Mouse (Mus musculus) kidney, postnatal 0 days (tissue): ENCODE data around the gene Jund. TPM values are rescaled to one million over a fixed set of nuclear protein-coding genes. Genes with fewer than 3 reads are reported as not detected.

ENCODE experiments used
- ATAC-seq: fragments of 200-750 bp; cut with Nextera tagmentation; replicated peaks from 2 replicates; pipeline ENCODE4 v1.8.0; 2017; ENCODE audit warnings: low read depth, moderate number of reproducible peaks, moderate TSS enrichment, moderate library complexity; ENCODE audit not compliant: low FRiP score
- DNase-seq: peaks from one replicate; pipeline ENCODE4 v3.0.0-alpha.2; 2016; ENCODE audit warnings: low spot score
- H3K27ac ChIP-seq: fragments of 300-500 bp; sonication (generic); 2 replicates; pipeline ENCODE4 v1.5.1; 2014; ENCODE audit warnings: mild to moderate bottlenecking
- H3K27me3 ChIP-seq: fragments of 300-500 bp; sonication (generic); 2 replicates; pipeline ENCODE4 v1.6.1; 2014; ENCODE audit warnings: low read length, mixed read lengths; ENCODE audit not compliant: insufficient read depth
- H3K36me3 ChIP-seq: fragments of 300-500 bp; sonication (generic); 2 replicates; pipeline ENCODE4 v1.6.1; 2014; ENCODE audit warnings: low read length, mixed read lengths; ENCODE audit not compliant: insufficient read depth
- H3K4me1 ChIP-seq: fragments of 300-500 bp; sonication (generic); replicated peaks from 2 replicates; pipeline ENCODE4 v1.6.1; 2014; ENCODE audit warnings: antibody characterized with exemption, low read length, mixed read lengths; ENCODE audit not compliant: insufficient read depth
- H3K4me2 ChIP-seq: fragments of 300-500 bp; sonication (generic); 2 replicates; pipeline ENCODE4 v1.6.1; 2014; ENCODE audit warnings: mild to moderate bottlenecking, low read length, moderate library complexity, mixed read lengths
- H3K4me3 ChIP-seq: fragments of 300-500 bp; sonication (generic); replicated peaks from 2 replicates; pipeline ENCODE4 v1.5.1; 2014; ENCODE audit warnings: low read depth, low read length
- H3K9ac ChIP-seq: fragments of 300-500 bp; sonication (generic); 2 replicates; pipeline ENCODE4 v1.6.1; 2014; ENCODE audit warnings: low read depth, low read length
- H3K9me3 ChIP-seq: fragments of 300-500 bp; sonication (generic); replicated peaks from 2 replicates; pipeline ENCODE4 v1.6.1; 2016; ENCODE audit warnings: low read length, inconsistent platforms, mixed read lengths
- CTCF ChIP-seq: IDR thresholded peaks from 2 replicates; pipeline ENCODE4 v1.5.1; 2016; ENCODE audit warnings: antibody characterized with exemption, low read depth, mild to moderate bottlenecking, moderate library complexity
- WGBS: fragments of 180-500 bp; shearing (Covaris S2); extraction: QIAGEN DNeasy Blood & Tissue Kit; methylation state at CpG from one replicate; pipeline ENCODE4 v1.1.7; 2014; 5-methylcytosine and 5-hydroxymethylcytosine counted together
- polyA plus RNA-seq: library from polyadenylated mRNA; unstranded; fragments of >200 nt; fragmentation: Nextera tagmentation; extraction: Ambion mirVana; gene quantifications from 2 replicates; pipeline ENCODE4 v1.2.1, GENCODE M21; 2015

The Jund gene
- polyA plus RNA-seq, 1 experiment from 2014 or later: 98.1 TPM

DNA sequence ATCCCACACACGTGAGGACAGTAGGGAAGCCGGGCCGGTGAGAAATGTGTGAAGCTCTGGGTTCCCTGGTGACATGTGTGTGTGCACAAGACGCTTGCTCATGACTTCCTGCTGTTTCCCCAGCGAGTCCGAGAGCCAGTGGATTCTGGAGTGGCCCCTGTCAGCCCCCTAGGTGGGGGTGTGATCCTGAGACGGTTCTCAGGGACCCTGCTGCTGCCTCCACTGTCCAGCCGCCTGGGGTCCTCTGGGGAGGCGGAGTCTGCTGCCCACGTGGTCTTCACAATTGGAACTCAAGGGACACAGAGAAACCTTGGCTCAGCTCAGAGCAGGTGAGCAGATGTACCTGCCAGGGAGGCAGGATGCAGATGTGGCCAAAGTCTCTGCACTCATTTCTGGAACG is 28.0 kb downstream of the Jund start:
- Histone ChIP-seq H3K27me3 (peaks cover 3% of the 10 kb centered on the region; the same call in 1 of the 2 replicates), H3K4me3 (no peak overlapping the region), H3K27ac (no peak overlapping the region), H3K9ac (no peak overlapping the region), H3K4me1 (peaks cover 6% of the 10 kb centered on the region; the same call in 1 of the 2 replicates), H3K9me3 (no peaks in the 10 kb centered on the region), H3K36me3 (no peaks in the 10 kb centered on the region), H3K4me2 (no peak overlapping the region)
- ATAC-seq (no peak), DNase-seq (no peak)
- 38% methylated on average over 11 of the region's 11 CpGs for WGBS
- no peak for TF ChIP-seq CTCF

DNA sequence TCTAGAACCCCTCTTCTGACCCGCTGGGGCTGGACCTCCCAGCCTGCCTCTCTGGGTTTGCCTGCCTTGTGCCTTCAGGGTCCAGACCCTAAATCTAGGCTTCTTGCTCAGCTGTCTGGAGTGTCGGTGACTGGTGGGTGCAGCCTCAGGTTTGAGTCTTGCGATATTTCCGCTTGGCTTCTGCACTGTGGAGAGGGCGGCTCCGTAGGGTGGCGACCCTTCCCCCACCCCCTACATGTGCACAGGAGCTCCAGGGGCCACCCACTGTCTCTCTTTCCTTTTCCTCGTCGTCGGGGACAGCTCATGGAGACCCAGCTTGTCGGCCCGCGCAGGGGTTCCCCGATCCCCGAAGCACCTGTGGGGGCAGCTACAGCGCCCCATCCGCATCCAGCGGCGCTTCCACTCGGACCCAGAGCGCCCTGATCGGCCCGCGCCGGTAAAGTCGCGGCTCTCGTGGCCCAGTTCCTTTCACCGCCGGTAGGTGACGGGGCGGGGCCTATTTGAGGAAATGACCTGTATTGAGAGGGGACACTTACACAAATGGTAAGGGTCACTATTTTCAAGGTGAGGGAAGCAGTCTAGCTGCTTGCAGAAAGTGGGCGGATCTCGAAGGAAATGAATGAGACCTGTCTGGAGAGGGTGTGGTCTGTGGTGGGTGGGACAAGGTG is 31.2 kb downstream of the Jund start:
- Histone ChIP-seq H3K4me1 (peaks cover 6% of the 10 kb centered on the region; the same call in 1 of the 2 replicates), H3K9ac (peak overlapping the region; percentile 49; the same call in 1 of the 2 replicates), H3K9me3 (no peaks in the 10 kb centered on the region), H3K4me3 (peak overlapping the region; percentile 31), H3K27me3 (peaks cover 3% of the 10 kb centered on the region; the same call in 1 of the 2 replicates), H3K36me3 (no peaks in the 10 kb centered on the region), H3K27ac (no peak overlapping the region), H3K4me2 (peak overlapping the region; percentile 53)
- TF ChIP-seq CTCF: peak; percentile 52
- DNase-seq (peak; percentile 17), ATAC-seq (peak; percentile 50; the same call in 1 of the 2 replicates)
- WGBS: 4% methylated on average over 34 of the region's 34 CpGs

DNA sequence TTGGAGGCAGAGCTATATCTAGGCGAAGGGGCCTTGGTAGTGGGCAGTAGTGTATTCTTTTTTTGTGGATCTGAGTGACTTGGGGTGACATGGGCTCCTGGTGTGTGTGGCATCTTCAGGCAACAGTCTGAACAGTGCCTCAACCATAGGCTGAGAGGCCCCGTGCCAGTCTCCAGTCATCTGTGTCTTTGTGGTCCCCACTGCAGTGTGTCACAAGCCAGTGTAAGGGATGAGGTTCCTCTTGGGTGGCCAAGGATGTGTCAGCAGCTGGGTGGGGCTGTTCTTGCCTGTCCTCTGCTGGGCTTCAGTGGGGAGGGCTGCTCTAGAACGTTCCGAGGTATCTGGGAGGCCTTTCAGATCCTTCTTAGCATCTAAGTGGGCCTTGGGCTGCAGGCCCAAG is 32.2 kb downstream of the Jund start:
- TF ChIP-seq CTCF: no peak

DNA sequence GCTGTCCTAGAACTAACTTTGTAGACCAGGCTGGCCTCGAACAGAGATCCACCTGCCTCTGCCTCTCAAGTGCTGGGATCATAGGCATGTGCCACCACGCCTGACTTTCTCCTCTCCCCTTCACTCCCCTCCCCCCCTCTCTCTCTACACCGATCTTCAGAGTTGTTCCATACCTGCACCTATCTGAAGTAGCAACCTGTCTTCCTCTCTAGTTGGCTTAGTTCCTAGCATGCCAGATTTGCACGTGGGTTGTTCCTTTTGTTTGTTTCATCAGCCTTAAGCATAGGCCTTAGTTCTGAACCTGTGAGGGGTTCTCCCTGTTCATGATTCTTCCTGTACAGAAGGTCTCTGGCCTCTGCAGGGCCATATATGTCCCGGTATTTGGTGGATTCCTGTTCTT is 39.0 kb downstream of the Jund start:
- DNase-seq: no peak
- ATAC-seq: no peak
- H3K4me3 ChIP-seq: no peak overlapping the region
- no peaks in the 10 kb centered on the region for H3K36me3 ChIP-seq
- WGBS: 68% methylated on average over 5 of the region's 5 CpGs
- H3K4me1 ChIP-seq: 0 out of 2 replicates have a peak, but pooled peaks cover 1% of the 10 kb centered on the region
- H3K4me2 ChIP-seq: no peak overlapping the region
- TF ChIP-seq CTCF: no peak
- H3K9me3 ChIP-seq: no peaks in the 10 kb centered on the region
- H3K27me3 ChIP-seq: 0 out of 2 replicates have a peak, but pooled peaks cover 3% of the 10 kb centered on the region
- no peak overlapping the region for H3K27ac ChIP-seq
- no peak overlapping the region for H3K9ac ChIP-seq

More for the DNA sequence above, 32.2 kb downstream of the Jund start:
- no peaks in the 10 kb centered on the region for H3K9me3 ChIP-seq
- H3K4me2 ChIP-seq: no peak overlapping the region
- no peak overlapping the region for H3K27ac ChIP-seq
- peaks cover 3% of the 10 kb centered on the region; the same call in 1 of the 2 replicates for H3K27me3 ChIP-seq
- no peaks in the 10 kb centered on the region for H3K36me3 ChIP-seq
- DNase-seq (no peak), ATAC-seq (no peak)
- 68% methylated on average over 4 of the region's 4 CpGs for WGBS
- H3K4me3 ChIP-seq: no peak overlapping the region
- H3K9ac ChIP-seq: no peak overlapping the region
- H3K4me1 ChIP-seq: peaks cover 6% of the 10 kb centered on the region; the same call in 1 of the 2 replicates

DNA sequence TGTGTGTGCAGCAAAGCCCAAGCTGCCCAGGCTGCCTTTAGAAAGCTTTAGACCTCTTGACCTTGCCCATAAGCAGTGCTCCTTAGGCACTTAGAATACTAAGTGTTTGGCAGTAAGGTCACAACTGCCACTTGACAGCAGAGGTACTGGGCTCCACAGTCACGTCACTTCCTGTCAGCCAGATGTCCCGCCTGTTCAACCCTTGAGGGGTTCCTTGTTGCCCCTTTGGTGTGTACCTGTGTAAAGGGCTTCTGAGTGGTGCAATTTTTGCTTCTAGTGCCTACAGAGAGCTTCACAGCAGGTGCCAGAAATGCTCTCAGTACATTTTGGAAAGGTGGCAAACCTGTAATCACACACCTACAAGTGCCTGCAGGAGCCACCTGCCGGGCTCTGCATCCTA is 39.5 kb downstream of the Jund start:
- no peak overlapping the region for H3K4me2 ChIP-seq
- ATAC-seq (no peak), DNase-seq (no peak)
- H3K9ac ChIP-seq: no peak overlapping the region
- no peaks in the 10 kb centered on the region for H3K36me3 ChIP-seq
- TF ChIP-seq CTCF: no peak
- 0 out of 2 replicates have a peak, but pooled peaks cover 3% of the 10 kb centered on the region for H3K27me3 ChIP-seq
- no peaks in the 10 kb centered on the region for H3K9me3 ChIP-seq
- no peak overlapping the region for H3K27ac ChIP-seq
- 56% methylated on average over 3 of the region's 3 CpGs for WGBS
- H3K4me1 ChIP-seq: 0 out of 2 replicates have a peak, but pooled peaks cover 6% of the 10 kb centered on the region
- no peak overlapping the region for H3K4me3 ChIP-seq

DNA sequence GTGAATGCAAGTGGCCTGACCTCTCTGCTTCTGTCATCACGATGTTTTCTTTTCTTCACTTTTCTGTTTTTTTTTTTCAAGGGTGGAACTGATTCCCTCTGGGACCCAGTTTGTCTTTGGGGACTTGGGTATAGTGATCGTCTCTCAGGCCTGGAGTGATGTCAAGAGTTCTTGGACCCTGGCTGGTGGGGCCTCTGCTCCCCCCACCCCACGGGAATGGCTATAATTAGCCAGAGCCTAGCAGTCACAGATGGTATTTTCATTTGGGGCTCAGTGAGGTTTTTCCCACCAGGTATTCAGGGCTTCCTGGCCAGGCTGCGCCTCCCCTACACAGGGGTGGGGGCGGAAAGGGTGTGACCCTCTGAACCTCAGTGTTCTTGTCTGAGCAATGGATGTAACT is 42.9 kb downstream of the Jund start:
- Histone ChIP-seq H3K4me3 (no peak overlapping the region), H3K4me1 (0 out of 2 replicates have a peak, but pooled peaks cover 20% of the 10 kb centered on the region), H3K4me2 (no peak overlapping the region), H3K9me3 (no peaks in the 10 kb centered on the region), H3K36me3 (no peaks in the 10 kb centered on the region), H3K27me3 (0 out of 2 replicates have a peak, but pooled peaks cover 6% of the 10 kb centered on the region), H3K27ac (no peak overlapping the region), H3K9ac (no peak overlapping the region)
- WGBS: 48% methylated on average over 5 of the region's 5 CpGs
- ATAC-seq (no peak), DNase-seq (no peak)
- TF ChIP-seq CTCF: no peak
